Mouse (Mus musculus): ENCODE results near the gene Iqschfp.

Gene Iqschfp

DNA sequence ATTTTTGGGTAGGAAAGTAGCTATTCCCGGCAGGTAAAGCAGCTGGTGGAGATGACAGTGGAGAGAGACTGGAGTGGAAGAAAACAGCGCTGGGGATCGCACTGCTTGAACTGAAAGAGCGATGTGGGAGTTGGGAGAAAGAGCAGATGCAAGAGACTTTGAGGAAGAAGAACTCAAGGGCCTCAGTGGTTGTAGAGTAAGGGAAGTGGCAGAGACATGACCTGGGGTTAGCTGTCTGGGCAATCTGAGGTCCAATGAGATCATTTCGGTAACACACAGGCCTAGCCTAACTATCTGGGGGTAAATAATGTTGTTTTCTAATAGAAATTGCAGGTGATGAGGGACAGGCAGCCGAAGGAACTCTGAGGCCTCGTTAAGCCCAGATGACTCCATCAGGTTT lies 774.3 kb downstream of the Iqschfp start:
- DNase-seq: no peak

DNA sequence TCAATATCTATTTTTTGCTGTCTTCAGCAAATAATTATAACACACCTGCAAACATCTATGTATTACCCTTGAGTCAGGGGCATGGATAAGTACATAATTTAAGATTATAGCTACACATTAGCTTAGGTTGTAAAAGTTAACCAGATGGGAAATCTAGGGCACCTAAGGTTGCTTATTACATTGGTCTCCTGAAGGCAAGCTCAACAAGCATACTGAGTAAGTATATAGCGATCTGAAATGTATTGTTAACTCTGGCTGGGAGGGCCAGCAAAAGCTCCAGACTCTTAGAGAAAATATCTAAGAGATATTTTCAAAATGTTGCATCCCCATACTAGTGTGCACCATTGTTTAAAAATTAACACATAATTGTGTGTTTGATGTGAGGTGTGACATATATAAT lies 775.8 kb downstream of the Iqschfp start:
- no peak for DNase-seq

DNA sequence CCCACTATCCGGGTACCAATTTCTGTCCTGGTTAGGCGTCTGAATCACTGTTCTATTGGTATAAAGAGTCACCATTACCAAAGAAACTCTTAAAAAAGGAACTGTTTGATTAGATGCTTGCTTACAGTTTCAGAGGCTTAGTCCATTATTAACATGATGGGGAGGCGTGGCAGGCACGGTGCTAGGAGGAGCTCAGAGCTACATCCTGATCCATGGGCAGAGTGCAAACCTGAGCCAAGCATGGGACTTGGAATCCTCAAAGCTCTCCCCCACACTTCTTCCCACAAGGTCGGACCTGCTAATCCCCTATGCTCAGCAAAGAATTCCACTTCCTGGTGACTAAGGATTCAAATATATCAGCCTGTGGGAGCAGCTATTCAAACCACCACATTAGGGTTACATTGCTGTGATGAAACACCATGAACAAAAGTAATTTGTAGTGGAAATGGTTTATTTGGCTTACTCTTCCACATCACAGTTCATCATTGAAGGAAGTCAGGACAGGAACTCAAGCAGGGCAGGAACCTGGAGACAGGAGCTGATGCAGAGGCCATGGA lies 777.5 kb downstream of the Iqschfp start:
- no peak for DNase-seq

DNA sequence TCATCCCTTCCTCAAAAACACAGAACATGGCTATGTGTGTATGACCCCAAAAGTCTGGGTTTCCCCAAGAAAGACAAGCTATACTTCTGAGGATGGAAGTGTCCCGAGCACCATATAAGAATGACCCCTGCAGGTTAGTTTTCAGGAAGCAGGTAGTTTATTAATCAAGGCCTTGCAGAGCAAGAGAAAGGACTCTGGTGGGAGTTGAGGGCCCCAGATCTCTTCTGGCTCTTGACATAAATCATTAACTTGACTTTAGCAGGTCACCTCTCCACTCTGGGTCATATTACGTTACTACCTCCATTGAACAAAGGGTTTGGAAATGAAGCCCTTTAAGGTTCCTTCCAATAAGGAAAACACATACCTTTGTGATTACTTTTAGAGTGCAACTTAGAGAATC lies 782.7 kb downstream of the Iqschfp start:
- no peak for DNase-seq

DNA sequence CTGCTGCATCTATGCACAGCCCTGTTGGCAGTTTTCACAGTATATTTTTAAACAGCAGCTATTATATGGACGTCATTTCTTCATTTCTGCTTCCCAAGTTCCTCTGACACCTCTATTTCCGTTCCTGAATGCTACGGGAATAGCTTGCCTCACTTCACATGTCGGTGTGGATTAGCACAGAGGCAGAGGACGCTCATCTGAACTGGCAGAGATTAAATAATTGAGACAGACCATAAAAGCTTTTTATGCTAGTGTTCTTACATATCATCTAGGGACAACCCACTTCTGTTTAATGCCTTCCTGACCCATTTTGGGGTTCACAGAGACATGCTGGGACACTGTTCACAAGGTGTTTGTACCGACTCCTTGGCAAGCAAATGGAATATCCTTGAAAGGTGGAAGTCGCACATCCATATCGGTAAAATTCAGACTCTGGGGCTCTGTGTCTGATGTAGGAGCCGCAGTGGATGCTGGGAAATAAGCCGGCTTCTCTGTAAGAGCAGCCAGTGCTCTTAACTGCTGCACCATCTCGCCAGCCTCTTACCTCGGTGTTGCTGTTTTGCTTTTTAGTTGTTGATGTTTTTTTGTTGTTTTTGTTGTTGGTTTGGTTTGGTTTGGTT lies 783.3 kb downstream of the Iqschfp start:
- no peak for DNase-seq

Measured in cerebellum, adult 9-10 months (tissue).